Mouse (Mus musculus): ENCODE measurements at regions not wholly inside any gene's neighbourhood (a gene's known extent, or its start where the extent isn't known, plus 50 kb on each side); places are given as distances from the start of the nearest gene placed in this dataset.

DNA sequence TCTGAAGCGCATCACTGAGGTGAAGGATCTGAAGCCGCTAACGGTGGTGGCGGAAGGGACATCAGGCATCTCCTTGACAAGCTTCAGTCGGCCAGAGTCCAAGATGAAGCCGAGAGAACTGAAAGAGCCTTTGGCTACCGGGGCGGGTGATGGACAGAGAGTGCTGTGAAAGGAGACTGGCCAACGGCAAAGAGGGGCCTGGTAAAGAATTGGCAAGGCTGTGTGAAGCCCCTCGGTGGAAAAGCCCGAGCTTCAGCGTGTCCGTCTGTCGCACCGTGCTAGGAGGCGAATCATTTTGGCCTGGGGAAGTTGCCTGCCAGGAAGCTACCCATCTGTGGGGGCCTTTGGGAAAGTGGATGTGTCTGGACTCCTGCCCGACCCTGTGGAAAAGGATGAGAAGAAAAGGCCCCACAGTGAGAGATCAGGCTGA is 74.6 kb upstream of the Ankrd55 start:
- TF ChIP-seq POLR2A (IDR thresholded peaks at IDR 0.05; ENCODE audit: borderline replicate concordance, low read depth, low read length) (no peak), CTCF (IDR thresholded peaks at IDR 0.05; ENCODE audit: low read depth, low read length) (no peak)
